Mouse (Mus musculus) stomach, postnatal 0 days (tissue): ENCODE measurements around the gene Brca1.

Experiments
- CTCF ChIP-seq: IDR thresholded peaks from 2 replicates; pipeline ENCODE4 v1.5.1; 2016; ENCODE audit warnings: antibody characterized with exemption, low read depth, mild to moderate bottlenecking, moderate library complexity
- EP300 ChIP-seq: optimal IDR thresholded peaks from 2 replicates; pipeline ENCODE3; 2016; ENCODE audit warnings: antibody characterized with exemption

- TF ChIP-seq EP300 (no peak), CTCF (no peak)
Observed at GRCm38 (mm10) chr11:101484245-101484644, 67.5 kb downstream of the Brca1 start.
